Mouse (Mus musculus) lung, embryonic 16.5 days (tissue): ENCODE results near the gene Rapgef4. TPM values are rescaled to one million over a fixed set of nuclear protein-coding genes. Genes with fewer than 3 reads are reported as not detected.

Experiments
- ATAC-seq: fragments of 200-750 bp; cut with Nextera tagmentation; 2 replicates; pipeline ENCODE4 v1.8.0; 2017; ENCODE audit warnings: low read depth, mild to moderate bottlenecking, moderate library complexity
- H3K27ac ChIP-seq: fragments of 300-500 bp; sonication (generic); 2 replicates; pipeline ENCODE4 v1.5.1; 2014; ENCODE audit warnings: mild to moderate bottlenecking, control low read depth, low read length
- H3K27me3 ChIP-seq: fragments of 300-500 bp; sonication (generic); 2 replicates; pipeline ENCODE4 v1.6.1; 2014; ENCODE audit warnings: low read depth, low read length, mixed read lengths; ENCODE audit not compliant: control insufficient read depth, insufficient read depth
- H3K36me3 ChIP-seq: fragments of 300-500 bp; sonication (generic); 2 replicates; pipeline ENCODE4 v1.6.1; 2014; ENCODE audit warnings: low read length; ENCODE audit not compliant: control insufficient read depth, insufficient read depth
- H3K4me1 ChIP-seq: fragments of 300-500 bp; sonication (generic); replicated peaks from 2 replicates; pipeline ENCODE4 v1.6.1; 2014; ENCODE audit warnings: low read length, mixed read lengths; ENCODE audit not compliant: control insufficient read depth, insufficient read depth
- H3K4me2 ChIP-seq: fragments of 300-500 bp; sonication (generic); 2 replicates; pipeline ENCODE4 v1.6.1; 2014; ENCODE audit warnings: low read depth, low read length, control low read depth
- H3K4me3 ChIP-seq: fragments of 300-500 bp; sonication (generic); 2 replicates; pipeline ENCODE4 v1.5.1; 2014; ENCODE audit warnings: mild to moderate bottlenecking, low read length, control low read depth
- H3K9ac ChIP-seq: fragments of 300-500 bp; sonication (generic); 2 replicates; pipeline ENCODE4 v1.6.1; 2014; ENCODE audit warnings: low read length, control low read depth
- H3K9me3 ChIP-seq: fragments of 300-500 bp; sonication (generic); 2 replicates; pipeline ENCODE4 v1.6.1; 2016; ENCODE audit warnings: low read length; ENCODE audit not compliant: control insufficient read depth
- WGBS: fragments of 180-500 bp; shearing (Covaris S2); extraction: QIAGEN DNeasy Blood & Tissue Kit; methylation state at CpG from one replicate; pipeline ENCODE4 v1.1.7; 2014; 5-methylcytosine and 5-hydroxymethylcytosine counted together
- polyA plus RNA-seq: library from polyadenylated mRNA; unstranded; fragments of >200 nt; fragmentation: Nextera tagmentation; extraction: Ambion mirVana; gene quantifications from 2 replicates; pipeline ENCODE4 v1.2.1, GENCODE M21; 2015

The Rapgef4 gene
- polyA plus RNA-seq, 1 experiment from 2014 or later: 3.7 TPM

- no peak for ATAC-seq
- Histone ChIP-seq H3K9me3 (no peaks in the 10 kb centered on the region), H3K4me2 (no peak overlapping the region), H3K4me3 (no peak overlapping the region), H3K9ac (no peak overlapping the region), H3K36me3 (no peaks in the 10 kb centered on the region), H3K4me1 (0 out of 2 replicates have a peak, but pooled peaks cover 2% of the 10 kb centered on the region), H3K27me3 (no peaks in the 10 kb centered on the region), H3K27ac (no peak overlapping the region)
- WGBS: 71% methylated on average over 1 of the region's 1 CpGs
Measured at GRCm38 (mm10) chr2:72018736-72019135, 37.7 kb downstream of the Rapgef4 start.

GRCm38 (mm10) chr2:72020755-72021154, 39.7 kb downstream of the Rapgef4 start:
- H3K9ac ChIP-seq: no peak overlapping the region
- 89% methylated on average over 15 of the region's 15 CpGs for WGBS
- H3K4me2 ChIP-seq: no peak overlapping the region
- no peak overlapping the region for H3K4me3 ChIP-seq
- no peaks in the 10 kb centered on the region for H3K36me3 ChIP-seq
- H3K27me3 ChIP-seq: no peaks in the 10 kb centered on the region
- H3K9me3 ChIP-seq: no peaks in the 10 kb centered on the region
- no peak for ATAC-seq
- H3K4me1 ChIP-seq: no peaks in the 10 kb centered on the region
- H3K27ac ChIP-seq: no peak overlapping the region

- Histone ChIP-seq H3K27ac (no peak overlapping the region), H3K36me3 (no peaks in the 10 kb centered on the region), H3K4me3 (no peak overlapping the region), H3K9ac (no peak overlapping the region), H3K4me1 (no peaks in the 10 kb centered on the region), H3K27me3 (no peaks in the 10 kb centered on the region), H3K9me3 (no peaks in the 10 kb centered on the region), H3K4me2 (no peak overlapping the region)
- no peak for ATAC-seq
- WGBS: 86% methylated on average over 5 of the region's 5 CpGs
Measured at GRCm38 (mm10) chr2:72021440-72021839, 40.4 kb downstream of the Rapgef4 start.

- Histone ChIP-seq H3K9me3 (no peaks in the 10 kb centered on the region), H3K9ac (no peak overlapping the region), H3K4me1 (no peaks in the 10 kb centered on the region), H3K27me3 (no peaks in the 10 kb centered on the region), H3K4me2 (no peak overlapping the region), H3K36me3 (no peaks in the 10 kb centered on the region), H3K4me3 (no peak overlapping the region), H3K27ac (no peak overlapping the region)
- no peak for ATAC-seq
- 64% methylated on average over 3 of the region's 3 CpGs for WGBS
Measured at GRCm38 (mm10) chr2:72021845-72022244, 40.8 kb downstream of the Rapgef4 start.

- Histone ChIP-seq H3K4me1 (no peaks in the 10 kb centered on the region), H3K9me3 (no peaks in the 10 kb centered on the region), H3K9ac (no peak overlapping the region), H3K36me3 (no peaks in the 10 kb centered on the region), H3K4me2 (no peak overlapping the region), H3K27me3 (no peaks in the 10 kb centered on the region), H3K27ac (no peak overlapping the region), H3K4me3 (no peak overlapping the region)
- ATAC-seq: no peak
- 84% methylated on average over 5 of the region's 5 CpGs for WGBS
Measured at GRCm38 (mm10) chr2:72023791-72024190, 42.8 kb downstream of the Rapgef4 start.

GRCm38 (mm10) chr2:72025660-72026059, 44.6 kb downstream of the Rapgef4 start:
- Histone ChIP-seq H3K4me1 (no peaks in the 10 kb centered on the region), H3K4me2 (no peak overlapping the region), H3K9ac (no peak overlapping the region), H3K27ac (no peak overlapping the region), H3K4me3 (no peak overlapping the region), H3K9me3 (no peaks in the 10 kb centered on the region), H3K27me3 (no peaks in the 10 kb centered on the region), H3K36me3 (no peaks in the 10 kb centered on the region)
- ATAC-seq: no peak
- 88% methylated on average over 5 of the region's 5 CpGs for WGBS

GRCm38 (mm10) chr2:72026506-72026905, 45.5 kb downstream of the Rapgef4 start:
- Histone ChIP-seq H3K27me3 (no peaks in the 10 kb centered on the region), H3K4me3 (no peak overlapping the region), H3K4me1 (no peaks in the 10 kb centered on the region), H3K9ac (no peak overlapping the region), H3K27ac (no peak overlapping the region), H3K36me3 (no peaks in the 10 kb centered on the region), H3K9me3 (no peaks in the 10 kb centered on the region), H3K4me2 (no peak overlapping the region)
- 67% methylated on average over 1 of the region's 1 CpGs for WGBS
- no peak for ATAC-seq

- Histone ChIP-seq H3K9ac (no peak overlapping the region), H3K9me3 (no peaks in the 10 kb centered on the region), H3K4me1 (no peaks in the 10 kb centered on the region), H3K36me3 (no peaks in the 10 kb centered on the region), H3K4me3 (no peak overlapping the region), H3K27ac (no peak overlapping the region), H3K4me2 (no peak overlapping the region), H3K27me3 (no peaks in the 10 kb centered on the region)
- no peak for ATAC-seq
- WGBS: 69% methylated on average over 1 of the region's 1 CpGs
Measured at GRCm38 (mm10) chr2:72029081-72029480, 48.0 kb downstream of the Rapgef4 start.

- Histone ChIP-seq H3K9me3 (no peaks in the 10 kb centered on the region), H3K4me2 (no peak overlapping the region), H3K27ac (no peak overlapping the region), H3K9ac (no peak overlapping the region), H3K4me1 (no peaks in the 10 kb centered on the region), H3K4me3 (no peak overlapping the region), H3K36me3 (no peaks in the 10 kb centered on the region), H3K27me3 (no peaks in the 10 kb centered on the region)
- ATAC-seq: no peak
- 77% methylated on average over 5 of the region's 5 CpGs for whole genome bisulfite sequencing
Measured at GRCm38 (mm10) chr2:72029586-72030144, 48.6 kb downstream of the Rapgef4 start.

GRCm38 (mm10) chr2:72031717-72032116, 50.7 kb downstream of the Rapgef4 start:
- H3K4me1 ChIP-seq: no peaks in the 10 kb centered on the region
- H3K9me3 ChIP-seq: no peaks in the 10 kb centered on the region
- H3K9ac ChIP-seq: no peak overlapping the region
- H3K27me3 ChIP-seq: no peaks in the 10 kb centered on the region
- ATAC-seq: no peak
- 60% methylated on average over 5 of the region's 5 CpGs for WGBS
- H3K36me3 ChIP-seq: no peaks in the 10 kb centered on the region
- H3K4me3 ChIP-seq: no peak overlapping the region
- no peak overlapping the region for H3K27ac ChIP-seq
- no peak overlapping the region for H3K4me2 ChIP-seq
